Mouse (Mus musculus) left cerebral cortex, postnatal 4 days (tissue): ENCODE results near the gene Dgkz. TPM values are rescaled to one million over a fixed set of nuclear protein-coding genes. Genes with fewer than 3 reads are reported as not detected.

Experiments
- DNase-seq: peaks from one replicate; pipeline ENCODE4 v3.0.0-alpha.2; 2022
- intact Hi-C: fragments of 180-260 bp; cut with DNase I; formaldehyde crosslinking; loops from one replicate; pipeline ENCODE4 v1.15.1; 2025
- total RNA-seq, 2 experiments: library from RNA; stranded (reverse); gene quantifications; 2 replicates each; pipeline ENCODE4 v1.2.3; 2021

Dgkz gene
- total RNA-seq, 2 experiments from 2014 or later, result 134 to 158 TPM

DNA sequence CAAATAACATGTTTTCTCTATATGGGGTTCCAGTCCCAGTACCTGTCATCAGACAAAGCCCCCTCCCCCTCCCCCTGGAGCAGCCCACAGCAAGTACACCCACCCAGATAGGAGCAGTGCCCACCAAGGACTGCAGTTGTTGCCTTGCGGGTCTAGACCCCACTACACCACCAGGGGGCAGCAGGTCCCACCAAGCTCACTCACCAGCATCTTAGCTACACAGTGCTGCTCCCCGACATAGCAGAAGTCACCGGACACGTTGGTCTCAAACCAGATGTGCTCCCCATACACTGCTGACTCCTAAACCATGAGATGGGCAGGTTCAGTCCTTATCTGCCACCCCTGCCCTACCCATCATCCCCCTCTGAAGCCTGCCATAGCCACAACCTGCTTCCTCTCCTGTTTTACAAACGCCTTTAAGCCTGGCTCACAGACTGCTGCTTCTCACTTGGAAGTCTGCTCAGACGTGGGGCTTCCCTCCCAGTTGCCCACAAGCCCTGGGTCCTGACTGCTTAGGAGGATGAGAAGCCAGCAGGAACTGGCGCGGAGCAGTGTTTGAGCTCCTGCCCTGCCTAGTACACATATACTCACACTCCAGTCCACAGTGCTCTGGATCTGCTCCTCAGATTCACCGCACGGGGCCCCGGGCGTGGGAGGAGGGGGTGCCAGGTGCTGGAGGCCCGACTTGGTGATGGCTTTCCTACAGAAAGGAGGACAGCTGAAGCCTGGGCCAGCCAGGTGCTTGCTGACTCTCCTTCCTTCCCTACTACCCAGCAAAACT is 31.3 kb downstream of the Dgkz start:
- intact Hi-C loops, result no loop called here
- peak; percentile 87 for DNase-seq

- no peak for DNase-seq
- intact Hi-C loops, result no loop called here
Observed at GRCm38 (mm10) chr2:91942356-91942755, 33.3 kb downstream of the Dgkz start.

GRCm38 (mm10) chr2:91939303-91939935 is 36.2 kb downstream of the Dgkz start:
- DNase-seq, result no peak
- intact Hi-C loops, result no loop called here

- intact Hi-C loops, result no loop called here
- DNase-seq, result no peak
Observed at GRCm38 (mm10) chr2:91936154-91936553, 39.5 kb downstream of the Dgkz start.

DNA sequence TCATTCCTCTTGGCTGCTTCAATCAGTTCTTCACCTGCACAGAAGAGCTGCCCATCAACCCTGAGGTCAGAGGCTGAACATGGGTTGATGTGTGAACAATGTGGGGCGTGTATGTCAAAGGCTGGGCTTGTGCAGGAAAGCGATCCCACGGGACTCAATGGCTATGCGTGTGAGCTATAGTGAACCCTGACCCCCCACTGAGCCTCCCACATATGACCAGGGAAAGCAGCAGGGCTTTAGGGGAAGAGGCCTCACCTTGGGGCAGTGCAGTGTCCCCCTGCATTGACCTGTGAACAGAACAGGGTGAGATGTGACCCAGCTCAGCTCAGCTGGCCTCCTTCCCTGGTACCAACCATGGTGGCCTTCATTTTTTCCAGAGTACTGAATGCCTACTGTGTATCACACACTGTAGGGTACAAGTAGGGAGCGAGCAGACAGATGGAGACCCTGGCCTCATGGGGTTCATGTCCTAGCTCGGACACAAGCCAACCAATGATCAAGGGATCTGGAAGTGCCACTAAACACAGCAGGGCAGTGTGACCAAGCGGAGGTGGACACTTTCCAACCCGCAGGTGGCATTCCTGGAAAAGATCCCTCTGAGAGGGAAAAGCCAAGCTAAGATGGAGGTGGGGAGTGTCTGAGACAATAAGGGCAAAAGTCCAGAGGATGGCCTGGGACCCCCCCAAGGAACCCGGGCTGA is 40.7 kb downstream of the Dgkz start:
- no peak for DNase-seq
- intact Hi-C loops, result no loop called here

DNA sequence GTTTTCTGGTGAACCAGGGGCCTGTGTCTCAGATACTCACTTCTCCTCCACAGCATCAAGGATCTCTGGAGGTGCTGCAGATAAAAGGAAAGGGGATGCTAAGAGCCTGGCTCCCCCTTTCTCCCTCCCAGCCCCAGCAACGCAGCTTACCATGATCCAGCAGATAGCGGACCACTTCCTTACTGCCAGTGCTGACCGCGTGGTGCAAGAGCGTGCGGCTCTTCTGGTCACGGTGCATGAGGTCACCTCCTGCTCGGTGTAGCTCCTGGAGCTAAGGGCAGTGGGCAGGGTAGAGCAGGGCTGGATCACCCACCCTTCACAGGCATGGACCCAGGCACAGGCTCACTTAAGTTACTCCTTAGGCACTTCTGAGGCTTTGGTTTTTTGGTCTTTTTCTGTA is 41.6 kb downstream of the Dgkz start:
- intact Hi-C loops, result no loop called here
- no peak for DNase-seq

DNA sequence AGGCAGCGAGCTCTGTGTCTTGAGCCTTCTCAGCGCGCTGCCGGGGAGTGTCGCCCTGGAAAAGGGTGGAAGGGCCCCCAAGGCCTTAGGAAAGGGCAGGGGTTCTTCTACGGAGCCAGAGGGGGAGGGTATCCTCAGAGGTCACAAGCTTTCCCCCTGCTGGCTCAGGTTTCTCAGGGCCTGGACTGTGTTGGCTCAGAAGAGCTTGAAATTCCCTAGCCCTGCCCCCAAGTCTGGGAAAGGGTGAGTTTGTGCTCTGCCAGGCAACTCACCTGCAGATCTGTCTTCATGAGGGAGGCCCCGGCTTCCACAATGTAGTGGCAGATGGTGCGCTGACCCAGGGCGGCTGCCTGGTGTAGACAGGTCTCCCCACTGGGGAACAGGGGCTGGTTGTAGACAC is 42.2 kb downstream of the Dgkz start:
- intact Hi-C loops, result no loop called here
- DNase-seq, result no peak

- intact Hi-C loops, result no loop called here
- no peak for DNase-seq
Observed at GRCm38 (mm10) chr2:91932737-91933350, 42.8 kb downstream of the Dgkz start.

DNA sequence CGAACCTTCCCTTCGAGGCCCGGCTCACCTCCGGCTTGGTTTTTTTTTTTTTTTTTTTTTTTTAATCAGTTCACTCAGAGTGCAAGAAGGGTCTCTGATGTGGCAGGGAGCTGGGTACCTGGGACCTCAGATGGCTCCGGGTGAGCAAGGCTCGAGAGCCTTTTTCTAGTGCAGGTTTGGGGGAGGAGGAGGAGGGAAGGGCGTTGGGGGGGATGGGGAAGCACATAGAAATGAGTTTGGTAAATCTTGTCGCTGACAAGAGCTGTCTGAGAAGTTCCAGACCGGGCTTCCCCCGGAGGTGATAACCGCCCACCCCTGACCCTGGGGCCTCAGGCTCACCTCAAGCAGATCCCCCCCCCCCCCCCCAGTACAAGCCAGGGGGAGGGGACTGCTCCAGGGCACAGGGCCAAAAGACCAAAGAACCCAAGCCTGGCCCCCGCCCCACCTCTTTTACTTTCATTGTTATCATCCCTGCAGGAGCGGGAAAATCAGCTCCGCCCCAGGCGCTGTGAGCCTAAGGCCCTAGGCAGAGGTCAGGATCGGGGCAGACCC is 43.4 kb downstream of the Dgkz start, which contains the start of gene Mdk:
Mdk (minus strand) TSS at position 138 of the 552 bp plus-strand sequence.
- no peak for DNase-seq
- intact Hi-C loops, result no loop called here

- DNase-seq, result peak; percentile 84
Observed at GRCm38 (mm10) chr2:91931328-91932159, 44.1 kb downstream of the Dgkz start.

DNA sequence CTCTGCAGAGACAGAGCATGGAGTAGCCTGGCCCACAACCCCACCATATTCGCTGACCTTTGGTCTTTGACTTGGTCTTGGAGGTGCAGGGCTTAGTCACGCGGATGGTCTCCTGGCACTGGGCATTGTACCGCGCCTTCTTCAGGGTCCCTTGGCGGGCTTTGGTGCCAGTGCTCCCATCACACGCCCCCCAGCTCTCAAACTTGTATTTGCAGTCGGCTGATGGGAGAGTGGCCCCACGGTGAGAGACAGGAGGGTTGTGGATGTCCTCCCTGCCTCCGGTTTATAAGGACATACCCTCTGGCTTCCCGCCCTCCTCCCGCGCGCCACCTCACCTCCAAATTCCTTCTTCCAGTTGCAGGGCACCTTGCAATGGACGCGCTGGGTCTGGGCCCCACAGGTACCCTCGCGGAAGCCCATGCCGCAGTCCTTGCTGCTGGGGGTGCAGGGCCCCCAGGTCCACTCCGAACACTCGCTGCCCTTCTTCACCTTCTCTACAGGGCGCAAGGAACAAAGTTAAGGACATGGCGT is 44.8 kb downstream of the Dgkz start:
- DNase-seq, result no peak
- intact Hi-C loops, result no loop called here

More at GRCm38 (mm10) chr2:91931328-91932159, 44.1 kb downstream of the Dgkz start:
- intact Hi-C loops, result no loop called here

DNA sequence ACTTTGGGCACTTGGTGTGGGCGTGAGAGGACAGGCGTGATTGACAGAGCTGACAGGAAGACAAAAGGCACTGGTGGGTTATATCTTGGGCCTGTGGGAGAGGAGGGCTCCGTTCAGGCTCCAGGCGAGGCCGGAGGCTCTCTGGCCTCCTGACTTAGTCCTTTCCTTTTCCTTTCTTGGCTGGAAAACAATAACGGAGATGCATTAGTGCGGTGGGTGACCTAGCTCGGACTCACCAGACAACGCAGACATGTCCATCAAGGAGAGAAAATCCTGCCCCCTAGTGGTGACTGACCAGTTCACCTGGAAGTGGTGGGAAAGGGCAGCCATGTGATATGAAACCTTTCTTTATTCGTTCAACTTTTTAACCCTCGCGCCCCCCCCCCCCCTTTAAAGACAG is 45.7 kb downstream of the Dgkz start:
- peak; percentile 78 for DNase-seq
- intact Hi-C loops, result no loop called here

DNA sequence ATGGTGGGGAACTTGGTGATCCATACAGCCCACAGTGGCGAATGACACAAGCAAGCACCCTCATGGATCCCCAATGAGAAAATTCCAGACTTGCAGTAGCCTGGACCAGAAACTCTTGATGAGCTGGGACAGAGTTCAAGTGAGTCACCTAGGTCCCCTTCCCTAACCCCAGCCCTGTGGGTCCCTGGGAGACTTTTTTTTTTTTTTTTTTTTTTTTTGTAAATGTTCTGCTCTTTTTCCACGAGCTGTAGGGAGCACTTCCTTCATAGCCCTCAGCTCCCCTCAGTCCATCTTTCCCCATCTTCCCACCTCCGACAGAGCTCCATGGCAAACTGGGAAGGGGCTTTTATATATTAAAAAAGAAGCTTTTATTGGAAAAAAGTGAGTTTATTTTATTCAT is 46.2 kb downstream of the Dgkz start:
- intact Hi-C loops, result no loop called here
- no peak for DNase-seq

DNA sequence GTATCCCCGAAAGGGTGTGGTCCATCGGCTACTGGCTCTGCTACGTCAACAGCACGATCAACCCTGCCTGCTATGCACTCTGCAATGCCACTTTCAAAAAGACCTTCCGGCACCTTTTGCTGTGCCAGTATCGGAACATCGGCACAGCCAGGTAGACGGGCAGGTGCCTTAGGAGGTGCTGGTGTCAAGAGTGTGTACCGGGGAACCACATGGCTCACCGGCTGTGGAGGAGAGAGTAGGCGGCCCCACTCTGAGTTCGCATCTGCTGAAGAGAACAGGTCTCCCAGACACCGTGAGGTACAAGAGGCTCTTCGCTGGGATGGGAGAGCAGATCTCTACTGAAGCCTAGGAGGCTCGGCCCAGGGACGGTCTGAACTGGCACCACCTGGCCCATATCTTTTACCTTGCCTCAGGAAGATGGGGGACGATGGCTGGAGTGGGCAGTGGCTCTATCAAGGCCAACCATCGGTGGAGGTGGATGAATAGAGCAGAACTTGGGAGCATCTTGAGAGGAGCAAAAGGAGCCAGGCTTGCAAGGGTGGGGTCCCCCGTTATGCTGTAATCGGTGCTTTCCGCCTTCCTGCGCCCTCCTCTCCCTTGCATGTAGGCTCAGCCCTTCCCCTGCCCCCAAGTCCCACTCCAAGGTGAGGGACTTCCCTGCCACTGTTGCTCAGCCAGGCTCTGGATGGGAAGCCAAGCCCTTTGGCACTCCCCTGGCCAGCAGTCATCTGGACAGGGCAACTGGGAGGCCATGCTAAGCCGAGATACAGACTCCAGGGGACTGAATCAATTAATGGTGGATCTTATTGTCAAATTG is 46.9 kb downstream of the Dgkz start:
- DNase-seq, result no peak
- intact Hi-C loops, result no loop called here

GRCm38 (mm10) chr2:91927826-91928533 is 47.7 kb downstream of the Dgkz start:
- peak; percentile 86 for DNase-seq
- intact Hi-C loops, result no loop called here

DNA sequence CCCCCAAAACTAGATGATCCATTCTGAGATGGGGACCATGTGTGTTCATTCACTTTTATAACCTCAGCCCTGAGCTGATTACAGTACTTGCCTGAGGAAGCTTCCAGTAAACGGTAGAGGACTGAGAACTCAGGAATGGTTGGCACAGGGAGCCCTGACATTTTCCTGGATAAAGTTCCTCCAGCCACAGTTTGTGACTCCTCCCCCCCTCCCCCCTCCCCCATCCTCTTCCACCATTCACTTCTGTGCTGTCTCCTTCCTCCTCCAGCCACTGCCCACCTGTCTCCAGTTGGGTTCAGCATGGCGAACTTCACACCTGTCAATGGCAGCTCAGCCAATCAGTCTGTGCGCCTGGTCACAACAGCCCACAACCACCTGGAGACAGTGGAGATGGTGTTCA is 48.7 kb downstream of the Dgkz start, which contains the start of gene Chrm4:
Chrm4 (plus strand) TSS at position 301 of the 400 bp plus-strand sequence.
- DNase-seq, result no peak
- intact Hi-C loops, result no loop called here

DNA sequence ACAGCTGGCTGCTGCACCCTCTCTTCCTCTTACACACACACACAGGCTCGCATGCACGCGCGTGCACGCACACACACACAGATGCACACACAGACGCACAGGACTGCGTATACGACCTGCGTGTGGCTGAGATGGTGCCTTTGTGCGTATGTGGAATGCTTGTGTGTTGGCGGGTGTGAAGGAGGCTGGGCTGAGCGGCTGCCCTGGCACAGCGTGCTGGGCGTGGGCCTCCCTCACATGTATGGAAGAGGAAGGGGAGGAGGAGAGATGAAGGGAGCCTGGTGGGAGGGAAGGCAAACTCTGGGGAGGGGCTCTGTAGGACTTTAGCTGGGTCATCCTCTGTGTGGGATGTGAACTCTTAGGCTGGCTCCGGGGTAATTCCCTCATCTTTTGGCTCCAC is 50.2 kb downstream of the Dgkz start:
- intact Hi-C loops, result no loop called here

DNA sequence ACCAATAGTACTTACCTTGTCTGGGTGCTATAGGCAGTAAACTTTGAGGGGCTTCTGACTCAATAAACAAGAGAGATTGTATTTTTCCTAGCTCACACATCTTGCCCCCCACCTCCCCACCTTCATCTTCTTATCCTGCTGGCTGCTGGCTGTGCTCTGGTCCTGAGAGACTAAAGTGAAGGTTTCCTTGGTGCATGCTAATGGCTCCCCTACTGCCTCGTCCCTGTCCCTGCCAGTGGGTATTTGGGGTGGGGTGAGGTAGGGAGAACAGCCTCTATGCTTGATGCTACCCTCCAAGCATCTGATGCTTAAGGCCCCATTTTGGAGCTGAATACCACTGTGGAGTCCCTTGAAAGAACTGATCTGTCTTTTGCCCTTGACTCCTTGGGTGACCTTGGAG is 50.9 kb downstream of the Dgkz start:
- intact Hi-C loops, result loop anchor here (5.0 kb wide), 1 partner anchor 147 kb away; no protein-coding TSS in a partner anchor
- DNase-seq, result no peak

More for the DNA sequence above, 50.2 kb downstream of the Dgkz start:
- no peak for DNase-seq
